Mouse (Mus musculus): ENCODE measurements around the gene Acta2.
"Not testable (repeated sequence)": the region's sequence is repeated elsewhere in the genome, so short reads cannot be mapped to it uniquely, and the experiment has no call there.

Acta2 gene

GRCm38 (mm10) chr19:34220732-34221380 lies 34.5 kb downstream of the Acta2 start:
- DNase-seq (ENCODE audit: low read depth, low spot score): no peak

GRCm38 (mm10) chr19:34219260-34219968 lies 36.0 kb downstream of the Acta2 start:
- no peak for DNase-seq (ENCODE audit: low read depth, low spot score)

DNA sequence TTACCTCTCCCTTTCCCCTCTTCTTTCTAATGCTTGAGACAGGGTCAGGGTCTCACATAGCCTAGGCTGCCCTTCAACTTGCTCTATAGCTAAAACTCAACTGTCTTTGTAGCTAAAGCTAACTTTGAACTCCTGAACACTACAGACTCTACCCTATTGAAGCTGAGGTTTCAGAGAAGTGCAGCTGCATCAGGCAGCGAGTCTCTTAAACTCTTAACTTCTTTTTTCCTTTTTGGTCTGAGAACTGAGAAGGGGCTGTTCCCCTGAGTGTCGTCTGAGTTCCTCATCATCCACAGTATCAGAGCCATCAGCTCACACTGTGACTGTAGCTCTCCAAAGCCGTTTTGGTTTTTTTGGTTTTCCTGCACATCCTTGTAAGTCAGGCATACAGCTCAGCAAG lies 37.6 kb downstream of the Acta2 start:
- no peak for DNase-seq (ENCODE audit: low read depth, low spot score)

GRCm38 (mm10) chr19:34216956-34217355 lies 38.4 kb downstream of the Acta2 start:
- no peak for DNase-seq (ENCODE audit: low read depth, low spot score)

DNA sequence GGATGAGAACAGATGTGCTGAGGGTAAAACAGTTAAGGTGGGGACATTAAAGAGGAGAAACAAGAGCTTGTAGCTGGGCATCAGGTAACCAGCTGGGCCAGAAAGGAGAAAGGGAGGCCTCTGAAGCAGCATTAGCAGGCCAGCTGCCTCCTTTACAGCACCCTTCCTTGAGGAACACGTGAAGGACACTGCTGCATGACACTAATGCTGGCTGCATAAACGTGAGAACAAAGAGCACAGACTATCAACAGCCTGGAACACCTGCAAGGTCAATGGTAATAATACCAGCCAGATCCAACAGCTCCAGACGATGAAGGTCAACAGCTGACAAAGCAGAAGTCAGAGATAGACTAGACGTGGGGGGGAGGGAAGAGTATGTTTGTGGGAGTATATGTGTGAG lies 41.3 kb downstream of the Acta2 start:
- DNase-seq (ENCODE audit: low read depth, low spot score): no peak

DNA sequence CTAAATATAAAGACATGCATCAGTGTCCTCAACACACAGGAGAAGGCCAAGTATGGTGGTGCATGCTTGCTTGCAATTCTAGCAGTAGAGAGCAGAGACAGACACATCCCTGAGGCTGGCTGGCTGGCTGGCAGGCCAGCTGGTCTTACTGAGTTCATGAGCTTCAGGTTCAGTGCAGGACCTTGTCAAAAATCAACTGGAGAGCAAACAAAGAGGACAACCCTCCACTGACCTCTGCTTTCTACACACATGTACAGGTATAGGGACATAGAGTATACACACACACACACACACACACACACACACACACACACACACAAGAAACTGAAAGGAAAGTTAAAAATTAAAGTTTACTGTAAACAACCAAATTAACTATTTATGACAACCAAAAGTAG lies 42.1 kb downstream of the Acta2 start:
- DNase-seq (ENCODE audit: low read depth, low spot score): no peak

- DNase-seq (ENCODE audit: low read depth, low spot score): no peak
Observed at GRCm38 (mm10) chr19:34212489-34213250, 42.7 kb downstream of the Acta2 start.

GRCm38 (mm10) chr19:34210841-34211240 lies 44.5 kb downstream of the Acta2 start:
- DNase-seq (ENCODE audit: low read depth, low spot score): no peak

GRCm38 (mm10) chr19:34209930-34210581 lies 45.3 kb downstream of the Acta2 start:
- no peak for DNase-seq (ENCODE audit: low read depth, low spot score)

GRCm38 (mm10) chr19:34209031-34209430 lies 46.4 kb downstream of the Acta2 start:
- DNase-seq (ENCODE audit: low read depth, low spot score): no peak

DNA sequence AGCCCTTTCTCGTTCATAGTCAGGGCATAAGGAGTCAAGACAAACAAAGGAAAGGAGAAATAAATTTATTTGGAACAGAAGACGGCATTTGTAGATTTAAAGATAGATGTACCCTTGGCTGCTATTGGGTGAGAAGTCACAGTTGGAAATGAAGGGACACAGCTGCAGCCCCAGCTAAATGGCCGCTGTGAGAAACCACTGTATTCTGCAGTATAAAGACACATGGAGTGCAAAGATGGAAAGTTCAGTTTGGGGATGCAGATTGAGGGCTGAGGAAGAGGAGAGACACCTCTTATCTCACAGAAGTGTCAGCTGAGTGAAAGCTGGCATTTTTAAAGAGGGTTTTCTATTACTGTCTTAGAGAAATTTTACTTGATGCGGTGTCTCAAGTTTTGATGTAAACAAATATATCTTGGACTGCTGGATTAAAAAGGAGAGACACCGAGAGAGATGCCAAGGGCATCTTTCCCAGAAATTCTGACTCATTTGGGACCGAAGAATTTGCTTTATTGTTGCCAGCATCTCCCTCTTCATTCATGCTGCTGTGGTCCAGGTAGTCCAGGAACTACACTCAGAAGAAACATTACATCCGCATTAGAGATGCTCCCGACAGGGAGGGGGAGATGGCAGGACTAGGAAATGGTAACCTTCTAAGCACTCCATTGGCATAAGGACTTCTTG lies 48.5 kb downstream of the Acta2 start:
- no peak for DNase-seq (ENCODE audit: low read depth, low spot score)

DNA sequence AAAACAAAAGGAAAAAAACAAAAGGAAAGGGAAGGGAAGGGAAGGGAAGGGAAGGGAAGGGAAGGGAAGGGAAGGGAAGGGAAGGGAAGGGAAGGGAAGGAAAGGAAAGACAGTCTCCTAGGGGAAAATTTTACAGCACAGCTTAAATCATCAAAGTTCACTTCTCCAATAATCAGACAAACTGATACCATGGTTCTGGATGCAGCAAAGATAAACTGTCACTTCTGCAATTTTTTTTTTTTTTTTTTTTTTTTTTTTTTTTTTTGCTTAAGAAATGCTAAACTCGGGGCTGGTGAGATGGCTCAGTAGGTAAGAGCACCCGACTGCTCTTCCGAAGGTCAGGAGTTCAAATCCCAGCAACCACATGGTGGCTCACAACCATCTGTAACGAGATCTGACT lies 49.3 kb downstream of the Acta2 start:
- not testable (repeated sequence) for DNase-seq (ENCODE audit: low read depth, low spot score)

DNA sequence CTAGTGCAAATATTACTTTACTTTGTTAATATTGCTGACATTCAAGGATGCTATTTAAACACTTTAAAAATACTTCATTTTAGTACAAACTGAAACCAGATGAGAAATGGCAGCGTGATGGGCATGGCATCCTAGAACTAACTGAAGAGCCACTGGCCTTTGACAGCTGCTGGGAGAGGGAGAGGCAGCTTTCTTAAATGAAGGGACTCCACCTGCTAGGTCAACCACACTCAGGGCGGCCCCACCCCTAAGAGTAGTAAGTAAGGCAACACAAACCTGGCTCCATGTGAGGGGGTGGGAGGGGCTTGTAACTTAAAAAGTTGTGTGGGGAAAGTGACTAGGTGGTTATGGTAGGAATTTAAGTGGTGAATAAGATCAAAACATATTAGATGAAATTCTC lies 52.7 kb downstream of the Acta2 start:
- no peak for DNase-seq (ENCODE audit: low read depth, low spot score)

- DNase-seq (ENCODE audit: low read depth, low spot score): no peak
Observed at GRCm38 (mm10) chr19:34199488-34199887, 55.9 kb downstream of the Acta2 start.

GRCm38 (mm10) chr19:34198901-34199300 lies 56.5 kb downstream of the Acta2 start:
- no peak for DNase-seq (ENCODE audit: low read depth, low spot score)

DNA sequence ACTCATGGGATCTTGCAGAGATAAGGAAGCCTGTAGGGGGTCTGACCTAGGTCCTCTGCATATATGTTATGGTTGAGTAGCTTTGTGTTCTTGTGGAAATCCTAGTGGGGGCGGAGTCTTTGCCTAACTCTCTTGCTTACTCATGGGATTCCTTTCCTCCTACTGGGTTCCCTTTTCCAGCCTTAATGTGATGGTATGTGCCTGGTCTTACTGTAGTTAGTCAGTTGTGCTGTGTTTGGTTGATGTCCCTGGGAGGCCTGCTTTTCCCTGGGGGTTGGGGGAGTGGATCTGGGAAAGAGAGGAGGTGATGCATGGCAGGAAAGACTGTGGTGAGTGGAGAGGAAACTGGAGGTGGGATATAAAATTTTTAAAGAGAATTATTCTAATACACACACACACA lies 57.3 kb downstream of the Acta2 start:
- DNase-seq (ENCODE audit: low read depth, low spot score): no peak

GRCm38 (mm10) chr19:34195031-34195430 lies 60.4 kb downstream of the Acta2 start:
- no peak for DNase-seq (ENCODE audit: low read depth, low spot score)

GRCm38 (mm10) chr19:34194132-34194745 lies 61.2 kb downstream of the Acta2 start:
- no peak for DNase-seq (ENCODE audit: low read depth, low spot score)

GRCm38 (mm10) chr19:34193683-34194082 lies 61.7 kb downstream of the Acta2 start:
- DNase-seq (ENCODE audit: low read depth, low spot score): no peak

GRCm38 (mm10) chr19:34193149-34193548 lies 62.2 kb downstream of the Acta2 start:
- no peak for DNase-seq (ENCODE audit: low read depth, low spot score)
